Mouse (Mus musculus): ENCODE data around the gene Ddx56.

DNA sequence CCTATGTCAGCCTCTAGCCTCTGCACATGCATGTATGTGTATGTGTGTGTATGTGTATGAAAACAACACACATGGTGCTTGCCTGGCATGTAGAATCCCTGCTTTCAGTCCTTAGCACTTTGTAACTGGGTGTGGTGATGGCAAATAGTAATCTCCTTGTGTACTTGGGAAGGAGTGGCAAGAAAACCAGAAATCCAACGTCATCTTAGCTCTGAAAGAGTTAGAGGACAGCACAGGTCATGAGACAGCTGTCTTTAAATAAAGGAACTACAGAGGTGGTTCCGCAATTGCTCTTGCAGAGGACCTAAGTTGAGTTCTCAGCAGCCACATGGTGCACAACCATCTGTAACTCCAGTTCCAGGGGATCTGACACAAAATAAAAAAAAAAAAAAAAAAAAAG is 31.9 kb upstream of the Ddx56 start:
- TF ChIP-seq CTCF (IDR thresholded peaks at IDR 0.05; ENCODE audit: low read depth) (no peak), EP300 (IDR thresholded peaks at IDR 0.05; ENCODE audit: low read depth) (no peak)
